Mouse (Mus musculus) adrenal gland, adult 8-10 months (tissue): ENCODE data around the gene Mipol1. TPM values are rescaled to one million over a fixed set of nuclear protein-coding genes. Genes with fewer than 3 reads are reported as not detected.

ENCODE experiments used
- total RNA-seq, 4 experiments: library from RNA; stranded (reverse); gene quantifications; 2 replicates each; pipeline ENCODE4 v1.2.4; 2022

Mipol1 gene
- total RNA-seq, 4 experiments from 2014 or later = 10.3 to 16.0 (median 13.5) TPM

Other genes with a start within 250 kb of the Mipol1 start
- under 1 TPM; 0.42 to 0.65 (median 0.63) TPM for gene Slc25a21, start 33.0 kb upstream of the Mipol1 start, total RNA-seq
- 10 to 100 TPM; 34.9 to 43.1 (median 37.5) TPM for gene Prps1l3, start within 50 bp of the Mipol1 start, total RNA-seq